Mouse (Mus musculus): Measurements from ENCODE around the gene Slc9b2. TPM values are rescaled to one million over a fixed set of nuclear protein-coding genes. Genes with fewer than 3 reads are reported as not detected.

The Slc9b2 gene
- polyA plus RNA-seq, 1 experiment from 2014 or later = 3.1 TPM

DNA sequence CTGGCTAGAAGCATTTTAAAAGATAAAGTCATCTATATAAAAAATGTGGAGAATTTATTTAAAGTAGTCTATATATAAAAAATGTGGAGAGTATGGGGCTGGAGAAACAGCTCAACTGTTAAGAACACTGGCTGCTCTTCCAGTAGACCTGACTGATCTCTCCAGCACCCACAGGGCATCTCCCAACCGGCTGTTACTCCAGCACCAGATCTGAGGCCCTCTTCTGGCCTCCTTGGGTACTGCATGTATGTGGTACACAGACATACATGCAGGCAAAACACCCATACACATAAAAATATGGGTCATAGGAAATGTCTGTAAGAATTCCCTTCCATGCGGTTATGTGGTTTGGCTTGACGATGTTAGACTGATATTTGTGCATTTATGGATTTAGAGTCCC is 21.1 kb downstream of the Slc9b2 start:
- H3K27me3 ChIP-seq (ENCODE audit: insufficient read depth, low read length) = no peaks in the 10 kb centered on the region
- H3K4me3 ChIP-seq (ENCODE audit: low read length) = no peak overlapping the region
- WGBS = 37% methylated on average over 3 of the region's 3 CpGs
- no peak for ATAC-seq (ENCODE audit: low FRiP score, low TSS enrichment)
- H3K36me3 ChIP-seq (ENCODE audit: insufficient read depth, low read length) = no peaks in the 10 kb centered on the region
- no peak overlapping the region for H3K9ac ChIP-seq (replicated peaks; ENCODE audit: low read length)
- no peak overlapping the region for H3K27ac ChIP-seq (ENCODE audit: low read length)
- H3K4me2 ChIP-seq (replicated peaks; ENCODE audit: low read depth, low read length) = no peak overlapping the region
- no peaks in the 10 kb centered on the region for H3K4me1 ChIP-seq (ENCODE audit: insufficient read depth, low read length)
- H3K9me3 ChIP-seq (ENCODE audit: low read length) = no peaks in the 10 kb centered on the region

DNA sequence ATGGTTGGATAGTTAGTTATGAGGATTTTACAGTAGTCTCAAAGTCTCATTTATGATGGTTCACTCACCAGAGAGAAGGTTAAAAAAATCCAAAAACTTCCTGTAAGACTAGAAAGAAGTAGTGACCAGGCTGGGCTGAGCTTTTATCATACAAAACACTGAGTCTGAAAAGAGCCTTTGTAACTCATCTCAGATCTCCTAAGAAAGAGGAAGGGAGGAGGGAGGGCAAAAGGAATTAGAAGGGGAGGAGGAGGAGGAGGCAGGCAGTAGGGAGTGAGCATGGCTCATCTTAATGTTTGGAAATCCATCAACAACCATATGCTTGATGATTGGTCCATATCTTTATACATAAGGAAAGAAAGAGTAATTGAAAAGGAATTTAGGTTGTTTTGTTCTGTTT is 25.2 kb downstream of the Slc9b2 start:
- no peak overlapping the region for H3K4me2 ChIP-seq (replicated peaks; ENCODE audit: low read depth, low read length)
- H3K36me3 ChIP-seq (ENCODE audit: insufficient read depth, low read length) = no peaks in the 10 kb centered on the region
- H3K27ac ChIP-seq (ENCODE audit: low read length) = no peak overlapping the region
- no peak for ATAC-seq (ENCODE audit: low FRiP score, low TSS enrichment)
- H3K9me3 ChIP-seq (ENCODE audit: low read length) = no peaks in the 10 kb centered on the region
- no peaks in the 10 kb centered on the region for H3K27me3 ChIP-seq (ENCODE audit: insufficient read depth, low read length)
- no peak overlapping the region for H3K9ac ChIP-seq (replicated peaks; ENCODE audit: low read length)
- H3K4me3 ChIP-seq (ENCODE audit: low read length) = no peak overlapping the region
- no peaks in the 10 kb centered on the region for H3K4me1 ChIP-seq (ENCODE audit: insufficient read depth, low read length)

DNA sequence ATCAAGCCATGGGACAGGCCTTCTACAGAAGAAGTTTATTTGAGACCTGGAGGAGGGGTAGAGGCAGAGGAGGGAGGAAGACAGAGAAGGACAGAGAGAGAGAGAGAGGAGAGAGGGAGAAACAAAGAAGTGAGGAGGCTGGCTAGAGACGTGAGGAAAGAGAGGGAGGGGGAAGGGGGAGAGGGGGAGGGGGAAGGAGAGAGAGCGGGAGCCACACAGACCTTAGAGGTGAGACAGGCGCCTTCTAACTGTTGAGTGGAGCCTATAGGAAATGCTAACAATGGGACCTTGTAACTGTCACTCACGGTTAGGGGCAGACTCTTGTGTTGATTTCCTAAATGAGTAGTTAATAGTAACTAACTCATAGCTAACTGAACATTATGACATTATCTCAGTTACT is 26.3 kb downstream of the Slc9b2 start:
- no peak overlapping the region for H3K27ac ChIP-seq (ENCODE audit: low read length)
- H3K9ac ChIP-seq (replicated peaks; ENCODE audit: low read length) = no peak overlapping the region
- H3K4me1 ChIP-seq (ENCODE audit: insufficient read depth, low read length) = no peaks in the 10 kb centered on the region
- 53% methylated on average over 4 of the region's 4 CpGs for WGBS
- no peaks in the 10 kb centered on the region for H3K36me3 ChIP-seq (ENCODE audit: insufficient read depth, low read length)
- H3K27me3 ChIP-seq (ENCODE audit: insufficient read depth, low read length) = no peaks in the 10 kb centered on the region
- no peak for ATAC-seq (ENCODE audit: low FRiP score, low TSS enrichment)
- no peaks in the 10 kb centered on the region for H3K9me3 ChIP-seq (ENCODE audit: low read length)
- H3K4me3 ChIP-seq (ENCODE audit: low read length) = no peak overlapping the region
- no peak overlapping the region for H3K4me2 ChIP-seq (replicated peaks; ENCODE audit: low read depth, low read length)

DNA sequence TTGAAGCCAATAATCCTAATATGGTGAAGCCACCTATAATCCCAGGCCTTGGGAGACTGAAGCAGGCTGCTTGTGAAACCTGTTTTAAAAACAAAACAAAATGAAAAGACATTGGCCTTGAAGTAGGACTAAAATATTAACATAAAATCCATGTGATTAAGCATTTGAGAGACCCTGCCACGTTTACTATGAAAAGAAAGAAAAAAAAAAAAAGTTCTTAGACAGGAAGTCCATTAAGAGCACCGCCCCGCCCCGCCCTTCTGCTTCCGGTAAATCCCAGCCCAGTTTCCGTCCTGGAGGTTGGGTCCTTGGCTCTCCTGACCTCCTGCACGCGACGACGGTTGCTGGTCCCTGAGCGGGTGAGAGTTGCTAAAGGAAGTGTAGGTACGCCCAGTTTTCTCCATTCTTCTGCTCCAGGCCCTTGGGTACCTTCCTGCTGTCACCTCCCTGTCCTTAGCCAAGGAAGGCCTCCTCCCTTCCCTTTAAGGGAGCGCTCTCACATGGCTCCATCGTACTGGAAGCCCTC is 40.3 kb downstream of the Slc9b2 start, which contains the start of gene Slc9b1:
Gene Slc9b1 (plus strand): TSS at position 291 of the 526 bp plus-strand sequence.
- H3K27ac ChIP-seq (ENCODE audit: low read length) = no peak within 1 kb of the TSS
- H3K9ac ChIP-seq (replicated peaks; ENCODE audit: low read length) = no peak within 1 kb of the TSS
- H3K9me3 ChIP-seq (ENCODE audit: low read length) = no peaks in the 10 kb centered on the region; the same call in 1 of the 2 replicates
- WGBS = 75% methylated on average over 14 of the region's 14 CpGs
- no peak within 1 kb of the TSS for H3K4me2 ChIP-seq (replicated peaks; ENCODE audit: low read depth, low read length)
- ATAC-seq (ENCODE audit: low FRiP score, low TSS enrichment) = no peak
- no peaks in the 10 kb centered on the region for H3K36me3 ChIP-seq (ENCODE audit: insufficient read depth, low read length)
- no peak within 1 kb of the TSS for H3K4me3 ChIP-seq (ENCODE audit: low read length)
- no peaks in the 10 kb centered on the region for H3K4me1 ChIP-seq (ENCODE audit: insufficient read depth, low read length)
- no peaks in the 10 kb centered on the region for H3K27me3 ChIP-seq (ENCODE audit: insufficient read depth, low read length)

DNA sequence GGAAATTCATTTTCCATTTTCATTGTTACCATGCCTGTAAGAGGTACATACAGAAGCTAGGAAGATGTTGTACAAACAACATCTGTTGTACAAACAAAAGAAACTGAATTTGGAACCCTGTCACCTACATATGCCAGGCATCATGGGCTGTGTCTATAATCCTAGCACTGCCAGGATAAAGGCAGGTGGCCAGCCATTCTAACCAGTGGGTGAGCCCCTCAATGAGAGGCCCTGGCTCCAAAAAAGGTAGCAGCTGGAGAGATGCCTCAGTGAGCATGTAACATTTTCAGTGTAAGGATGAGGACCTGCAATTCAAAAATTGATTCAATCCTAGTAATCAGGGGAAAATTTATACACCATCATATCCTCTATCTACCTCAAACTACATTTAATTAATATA is 41.5 kb downstream of the Slc9b2 start:
- Histone ChIP-seq H3K27ac (ENCODE audit: low read length) (no peak overlapping the region), H3K4me3 (ENCODE audit: low read length) (no peak overlapping the region), H3K9me3 (ENCODE audit: low read length) (no peaks in the 10 kb centered on the region; the same call in 1 of the 2 replicates), H3K4me2 (replicated peaks; ENCODE audit: low read depth, low read length) (no peak overlapping the region), H3K27me3 (ENCODE audit: insufficient read depth, low read length) (no peaks in the 10 kb centered on the region), H3K36me3 (ENCODE audit: insufficient read depth, low read length) (no peaks in the 10 kb centered on the region), H3K9ac (replicated peaks; ENCODE audit: low read length) (no peak overlapping the region), H3K4me1 (ENCODE audit: insufficient read depth, low read length) (no peaks in the 10 kb centered on the region)
- ATAC-seq (ENCODE audit: low FRiP score, low TSS enrichment) = no peak

DNA sequence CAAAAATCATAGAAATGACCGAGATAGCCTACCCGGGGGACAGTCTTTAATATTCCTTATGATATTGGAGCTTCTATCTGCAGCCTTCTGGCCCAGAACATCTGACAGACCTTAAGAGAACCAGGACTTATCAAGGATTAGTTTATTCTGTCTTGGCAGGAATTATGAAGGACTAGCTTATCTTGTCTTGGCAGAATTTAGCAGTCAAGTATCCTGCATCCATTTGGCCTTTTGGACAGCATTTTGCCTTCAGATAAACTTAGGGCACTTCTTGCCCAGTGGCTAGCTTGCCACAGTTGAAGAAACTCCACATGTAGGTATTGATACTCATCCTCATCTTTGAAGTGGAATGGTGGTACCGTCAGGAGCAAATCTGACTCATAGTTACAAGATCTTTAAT is 44.4 kb downstream of the Slc9b2 start:
- no peak for ATAC-seq (ENCODE audit: low FRiP score, low TSS enrichment)
- H3K4me2 ChIP-seq (replicated peaks; ENCODE audit: low read depth, low read length) = no peak overlapping the region
- no peak overlapping the region for H3K4me3 ChIP-seq (ENCODE audit: low read length)
- no peaks in the 10 kb centered on the region for H3K36me3 ChIP-seq (ENCODE audit: insufficient read depth, low read length)
- no peaks in the 10 kb centered on the region for H3K4me1 ChIP-seq (ENCODE audit: insufficient read depth, low read length)
- H3K27ac ChIP-seq (ENCODE audit: low read length) = no peak overlapping the region
- no peak overlapping the region for H3K9ac ChIP-seq (replicated peaks; ENCODE audit: low read length)
- no peaks in the 10 kb centered on the region for H3K27me3 ChIP-seq (ENCODE audit: insufficient read depth, low read length)
- H3K9me3 ChIP-seq (ENCODE audit: low read length) = no peaks in the 10 kb centered on the region
- WGBS = 97% methylated on average over 3 of the region's 3 CpGs

DNA sequence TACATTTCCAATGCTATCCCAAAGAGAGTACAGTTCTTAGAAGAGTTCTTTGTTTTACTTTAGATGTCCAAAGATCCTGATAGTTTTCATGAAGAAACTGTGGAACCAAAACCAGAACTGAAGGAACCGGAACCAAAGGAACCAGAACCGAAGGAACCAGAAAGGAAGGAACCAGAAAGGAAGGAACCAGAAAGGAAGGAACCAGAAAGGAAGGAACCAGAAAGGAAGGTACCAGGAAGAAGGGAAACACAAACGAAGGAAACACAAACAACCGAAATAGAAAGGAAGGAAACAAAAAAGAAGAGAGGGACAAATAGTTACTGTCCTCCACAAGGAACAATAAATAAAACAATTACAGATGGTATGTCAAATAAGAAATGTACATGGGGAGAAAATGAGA is 49.9 kb downstream of the Slc9b2 start:
- Histone ChIP-seq H3K9me3 (ENCODE audit: low read length) (no peaks in the 10 kb centered on the region), H3K27me3 (ENCODE audit: insufficient read depth, low read length) (no peaks in the 10 kb centered on the region), H3K27ac (ENCODE audit: low read length) (no peak overlapping the region), H3K9ac (replicated peaks; ENCODE audit: low read length) (no peak overlapping the region), H3K4me3 (ENCODE audit: low read length) (no peak overlapping the region), H3K4me2 (replicated peaks; ENCODE audit: low read depth, low read length) (no peak overlapping the region), H3K36me3 (ENCODE audit: insufficient read depth, low read length) (no peaks in the 10 kb centered on the region), H3K4me1 (ENCODE audit: insufficient read depth, low read length) (no peaks in the 10 kb centered on the region)
- ATAC-seq (ENCODE audit: low FRiP score, low TSS enrichment) = no peak
- 81% methylated on average over 4 of the region's 4 CpGs for WGBS

DNA sequence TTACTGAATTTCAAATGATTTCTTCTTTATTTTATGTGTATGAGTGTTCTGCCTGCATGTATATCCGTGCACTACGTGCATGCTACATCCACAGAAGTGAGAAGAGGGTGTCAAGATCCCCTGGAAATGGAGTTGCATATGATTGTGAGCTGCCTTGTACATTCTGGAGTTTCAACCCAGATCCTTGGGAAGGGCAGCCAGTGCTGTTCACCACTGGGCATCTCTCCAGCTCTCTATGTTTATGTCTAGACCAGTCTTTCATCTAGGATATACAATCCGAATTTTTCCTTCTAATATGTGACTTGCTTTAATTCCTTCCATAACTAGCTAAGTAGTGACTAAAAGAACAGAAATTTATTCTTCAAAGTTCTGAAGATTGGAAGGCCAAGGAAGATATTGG is 68.3 kb downstream of the Slc9b2 start:
- Histone ChIP-seq H3K9ac (replicated peaks; ENCODE audit: low read length) (no peak overlapping the region), H3K36me3 (ENCODE audit: insufficient read depth, low read length) (no peaks in the 10 kb centered on the region), H3K4me3 (ENCODE audit: low read length) (no peak overlapping the region), H3K9me3 (ENCODE audit: low read length) (no peaks in the 10 kb centered on the region), H3K4me1 (ENCODE audit: insufficient read depth, low read length) (no peaks in the 10 kb centered on the region), H3K4me2 (replicated peaks; ENCODE audit: low read depth, low read length) (no peak overlapping the region), H3K27me3 (ENCODE audit: insufficient read depth, low read length) (no peaks in the 10 kb centered on the region), H3K27ac (ENCODE audit: low read length) (no peak overlapping the region)
- ATAC-seq (ENCODE audit: low FRiP score, low TSS enrichment) = no peak
- 83% methylated on average over 3 of the region's 3 CpGs for WGBS

DNA sequence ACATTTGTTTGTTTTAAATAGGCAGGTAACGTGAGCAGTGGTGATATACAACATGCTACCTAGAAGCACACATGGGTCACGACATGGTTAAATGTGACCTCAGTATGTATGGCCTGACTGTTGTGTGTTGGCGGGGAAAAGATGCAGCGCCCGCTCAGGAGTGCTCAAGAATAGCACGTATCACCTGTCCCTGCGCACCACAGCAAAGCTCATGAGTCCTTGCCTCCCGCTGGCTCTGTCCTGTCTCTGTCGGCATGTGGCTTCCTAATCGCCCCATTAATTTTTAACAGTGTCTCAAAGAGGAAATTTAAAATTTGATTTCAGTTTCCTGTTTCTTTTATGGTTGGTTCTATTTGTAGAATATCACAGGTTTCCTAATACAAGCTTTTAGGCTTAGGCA is 69.9 kb downstream of the Slc9b2 start:
- Histone ChIP-seq H3K4me2 (replicated peaks; ENCODE audit: low read depth, low read length) (no peak overlapping the region), H3K36me3 (ENCODE audit: insufficient read depth, low read length) (no peaks in the 10 kb centered on the region), H3K9me3 (ENCODE audit: low read length) (no peaks in the 10 kb centered on the region), H3K4me3 (ENCODE audit: low read length) (no peak overlapping the region), H3K4me1 (ENCODE audit: insufficient read depth, low read length) (no peaks in the 10 kb centered on the region), H3K27ac (ENCODE audit: low read length) (no peak overlapping the region), H3K9ac (replicated peaks; ENCODE audit: low read length) (no peak overlapping the region), H3K27me3 (ENCODE audit: insufficient read depth, low read length) (no peaks in the 10 kb centered on the region)
- 62% methylated on average over 10 of the region's 10 CpGs for WGBS
- ATAC-seq (ENCODE audit: low FRiP score, low TSS enrichment) = no peak

DNA sequence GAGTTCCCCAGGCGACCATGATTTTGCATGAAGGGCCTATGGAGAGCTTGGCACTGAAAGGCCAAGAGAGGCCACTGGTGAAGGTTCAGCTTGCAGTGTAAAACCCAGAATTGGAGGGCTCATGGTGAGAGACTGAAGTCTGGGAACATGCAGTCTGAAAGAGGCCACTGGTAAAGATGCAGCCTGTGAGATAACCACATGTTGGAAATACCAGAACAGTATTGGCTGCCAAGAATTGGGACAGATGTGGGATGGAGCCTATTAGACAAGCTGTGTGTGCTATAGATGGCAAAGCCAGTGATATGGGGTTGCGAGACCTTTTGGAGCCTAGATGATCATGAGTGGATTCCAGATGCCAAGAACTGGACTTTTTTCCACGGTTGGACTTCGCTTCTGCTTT is 72.4 kb downstream of the Slc9b2 start:
- WGBS = 93% methylated on average over 4 of the region's 4 CpGs
- no peak for ATAC-seq (ENCODE audit: low FRiP score, low TSS enrichment)
- Histone ChIP-seq H3K4me2 (replicated peaks; ENCODE audit: low read depth, low read length) (no peak overlapping the region), H3K36me3 (ENCODE audit: insufficient read depth, low read length) (no peaks in the 10 kb centered on the region), H3K9ac (replicated peaks; ENCODE audit: low read length) (no peak overlapping the region), H3K9me3 (ENCODE audit: low read length) (no peaks in the 10 kb centered on the region), H3K27ac (ENCODE audit: low read length) (no peak overlapping the region), H3K4me1 (ENCODE audit: insufficient read depth, low read length) (no peaks in the 10 kb centered on the region), H3K4me3 (ENCODE audit: low read length) (no peak overlapping the region), H3K27me3 (ENCODE audit: insufficient read depth, low read length) (no peaks in the 10 kb centered on the region)
